Mouse (Mus musculus) lung, embryonic 15.5 days (tissue): ENCODE measurements around the gene Adra2c. TPM values are rescaled to one million over a fixed set of nuclear protein-coding genes. Genes with fewer than 3 reads are reported as not detected.

ENCODE experiments used
- ATAC-seq: fragments of 200-750 bp; cut with Nextera tagmentation; 2 replicates; pipeline ENCODE4 v1.8.0; 2017; ENCODE audit warnings: moderate number of reproducible peaks, borderline replicate concordance; ENCODE audit not compliant: low FRiP score, low TSS enrichment; ENCODE audit errors: extremely low read depth
- H3K27ac ChIP-seq: fragments of 300-500 bp; sonication (generic); 2 replicates; pipeline ENCODE4 v1.5.1; 2015; ENCODE audit warnings: moderate library complexity, mild to moderate bottlenecking, inconsistent platforms
- H3K27me3 ChIP-seq: fragments of 300-500 bp; sonication (generic); 2 replicates; pipeline ENCODE4 v1.6.1; 2015; ENCODE audit warnings: inconsistent platforms
- H3K36me3 ChIP-seq: fragments of 300-500 bp; sonication (generic); 2 replicates; pipeline ENCODE4 v1.6.1; 2015; ENCODE audit warnings: inconsistent platforms
- H3K4me1 ChIP-seq: fragments of 300-500 bp; sonication (generic); 2 replicates; pipeline ENCODE4 v1.6.1; 2015; ENCODE audit warnings: inconsistent platforms
- H3K4me2 ChIP-seq: fragments of 300-500 bp; sonication (generic); 2 replicates; pipeline ENCODE4 v1.6.1; 2015; ENCODE audit warnings: inconsistent platforms, mild to moderate bottlenecking, moderate library complexity
- H3K4me3 ChIP-seq: fragments of 300-500 bp; sonication (generic); 2 replicates; pipeline ENCODE4 v1.5.1; 2015; ENCODE audit warnings: mild to moderate bottlenecking, inconsistent platforms
- H3K9ac ChIP-seq: fragments of 300-500 bp; sonication (generic); 2 replicates; pipeline ENCODE4 v1.6.1; 2015; ENCODE audit warnings: inconsistent platforms
- H3K9me3 ChIP-seq: fragments of 300-500 bp; sonication (generic); 2 replicates; pipeline ENCODE4 v1.6.1; 2016; ENCODE audit warnings: inconsistent platforms
- WGBS: fragments of 180-500 bp; shearing (Covaris S2); methylation state at CpG from one replicate; pipeline ENCODE4 v1.1.7; 2015; 5-methylcytosine and 5-hydroxymethylcytosine counted together
- polyA plus RNA-seq: library from polyadenylated mRNA; unstranded; fragments of >200 nt; fragmentation: Nextera tagmentation; extraction: Ambion mirVana; gene quantifications from 2 replicates; pipeline ENCODE4 v1.2.1, GENCODE M21; 2015

Gene Adra2c
- polyA plus RNA-seq, 1 experiment from 2014 or later: not detected

GRCm38 (mm10) chr5:35311738-35312250 is 33.7 kb downstream of the Adra2c start:
- no peak overlapping the region for H3K27ac ChIP-seq
- WGBS: 80% methylated on average over 5 of the region's 5 CpGs
- H3K4me2 ChIP-seq: no peak overlapping the region
- H3K9me3 ChIP-seq: no peaks in the 10 kb centered on the region
- H3K4me1 ChIP-seq: peaks cover 8% of the 10 kb centered on the region
- H3K4me3 ChIP-seq: no peak overlapping the region
- H3K9ac ChIP-seq: no peak overlapping the region
- no peak for ATAC-seq
- H3K27me3 ChIP-seq: peaks cover 42% of the 10 kb centered on the region
- no peaks in the 10 kb centered on the region for H3K36me3 ChIP-seq

DNA sequence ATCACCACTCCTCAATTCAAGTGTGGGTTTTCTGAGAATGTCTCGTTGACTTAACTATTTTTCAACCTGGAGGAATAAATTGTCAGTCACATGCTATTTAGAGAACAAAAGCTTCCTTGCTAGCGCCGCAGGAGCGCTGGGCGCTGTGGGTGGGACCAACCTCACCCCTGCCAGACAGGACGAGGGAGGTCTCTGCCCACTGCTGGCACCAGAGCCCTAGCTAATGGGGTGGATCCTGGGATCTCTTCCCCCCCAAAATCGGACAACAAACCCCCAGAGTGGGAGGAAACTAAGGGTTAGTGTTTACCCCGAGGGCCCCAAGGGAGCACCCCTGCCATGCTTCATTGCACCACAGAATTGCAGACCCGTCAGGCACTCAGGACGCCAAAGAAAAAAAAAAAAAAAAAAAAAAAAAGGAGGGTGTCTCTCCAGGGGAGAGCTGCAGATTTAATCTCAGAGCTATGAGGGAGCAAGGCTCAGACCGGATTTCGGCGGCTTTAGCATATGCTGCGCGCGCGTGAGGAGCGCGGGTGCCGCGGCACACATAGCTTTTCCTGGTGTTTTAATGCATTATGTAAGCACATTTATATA is 35.2 kb downstream of the Adra2c start:
- no peak; the same call in 1 of the 2 replicates for ATAC-seq
- H3K9me3 ChIP-seq: no peaks in the 10 kb centered on the region
- no peaks in the 10 kb centered on the region for H3K36me3 ChIP-seq
- peaks cover 8% of the 10 kb centered on the region for H3K4me1 ChIP-seq
- H3K4me2 ChIP-seq: peak overlapping the region; percentile 53
- under 1% methylated on average over 21 of the region's 21 CpGs for WGBS
- peaks cover 42% of the 10 kb centered on the region for H3K27me3 ChIP-seq
- H3K4me3 ChIP-seq: peak overlapping the region; percentile 3; the same call in 1 of the 2 replicates
- no peak overlapping the region for H3K9ac ChIP-seq
- no peak overlapping the region for H3K27ac ChIP-seq

DNA sequence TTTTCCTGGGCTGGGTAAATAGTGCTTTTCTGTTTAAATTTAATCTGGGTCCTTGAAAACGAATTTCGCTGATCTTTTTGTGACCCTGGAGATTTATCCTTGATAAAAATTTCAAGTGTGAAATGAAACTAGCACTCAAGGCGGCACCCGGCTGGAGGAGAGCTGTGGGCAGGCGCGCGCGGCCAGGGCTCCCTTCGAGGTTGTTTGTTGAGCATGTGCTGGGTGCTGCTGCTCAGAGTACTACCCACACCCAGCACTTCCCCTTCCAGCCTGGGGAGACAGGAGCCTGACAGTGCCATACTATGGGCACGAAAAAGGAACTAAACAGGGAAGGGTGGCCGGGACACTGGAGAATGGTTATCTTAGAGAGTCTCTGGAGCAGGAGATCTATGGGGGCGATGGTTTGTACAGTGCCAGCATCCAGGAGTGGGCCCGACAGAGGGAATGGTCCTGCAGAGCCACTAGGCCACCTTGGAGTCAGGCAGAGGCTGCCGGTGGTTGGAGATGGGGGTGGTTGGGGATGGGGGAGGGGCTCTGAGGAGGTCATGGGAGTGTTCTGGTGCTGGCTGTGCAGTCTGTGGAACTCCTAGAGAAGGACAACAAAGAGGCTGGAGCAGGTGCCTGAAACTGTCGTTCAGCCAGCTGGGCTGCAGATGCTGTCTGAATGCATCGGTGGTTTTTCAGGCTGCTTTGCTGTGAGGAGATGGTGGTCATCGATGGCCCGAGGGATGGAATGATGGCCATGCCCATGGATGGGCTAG is 35.9 kb downstream of the Adra2c start:
- no peaks in the 10 kb centered on the region for H3K9me3 ChIP-seq
- peaks cover 42% of the 10 kb centered on the region for H3K27me3 ChIP-seq
- H3K4me3 ChIP-seq: peak overlapping the region; percentile 3; the same call in 1 of the 2 replicates
- 16% methylated on average over 18 of the region's 18 CpGs for whole genome bisulfite sequencing
- H3K36me3 ChIP-seq: no peaks in the 10 kb centered on the region
- H3K4me2 ChIP-seq: peak overlapping the region; percentile 53
- no peak overlapping the region for H3K27ac ChIP-seq
- H3K9ac ChIP-seq: no peak overlapping the region
- ATAC-seq: no peak
- H3K4me1 ChIP-seq: peaks cover 8% of the 10 kb centered on the region

DNA sequence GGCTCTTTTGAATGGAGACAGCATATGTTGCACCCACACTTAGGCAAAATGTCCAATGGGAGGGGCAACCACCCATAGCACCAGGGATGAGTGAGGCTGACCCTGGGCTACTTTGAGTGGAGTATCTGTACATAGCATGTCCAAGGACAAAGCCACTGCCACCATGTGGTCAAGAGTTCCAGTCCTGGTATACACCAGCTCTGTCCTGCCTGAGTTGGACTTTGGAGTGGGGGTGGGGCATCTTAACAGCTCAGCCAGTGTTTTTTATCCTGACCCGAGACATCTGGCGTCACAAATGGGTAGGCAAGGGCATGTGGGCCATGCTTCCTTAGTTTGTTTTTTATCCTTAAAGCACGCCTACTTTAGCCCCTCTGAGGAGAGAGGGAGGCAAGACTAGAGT is 36.5 kb downstream of the Adra2c start:
- no peaks in the 10 kb centered on the region for H3K36me3 ChIP-seq
- 14% methylated on average over 3 of the region's 3 CpGs for WGBS
- no peak for ATAC-seq
- H3K4me3 ChIP-seq: no peak overlapping the region
- no peak overlapping the region for H3K4me2 ChIP-seq
- no peaks in the 10 kb centered on the region for H3K9me3 ChIP-seq
- H3K27me3 ChIP-seq: peaks cover 42% of the 10 kb centered on the region
- H3K9ac ChIP-seq: no peak overlapping the region
- no peak overlapping the region for H3K27ac ChIP-seq
- H3K4me1 ChIP-seq: peaks cover 8% of the 10 kb centered on the region

GRCm38 (mm10) chr5:35315204-35315603 is 37.1 kb downstream of the Adra2c start:
- WGBS: 69% methylated on average over 3 of the region's 3 CpGs
- ATAC-seq: no peak
- Histone ChIP-seq H3K4me2 (no peak overlapping the region), H3K27me3 (peaks cover 42% of the 10 kb centered on the region), H3K9me3 (no peaks in the 10 kb centered on the region), H3K4me3 (no peak overlapping the region), H3K36me3 (no peaks in the 10 kb centered on the region), H3K27ac (no peak overlapping the region), H3K9ac (no peak overlapping the region), H3K4me1 (peaks cover 8% of the 10 kb centered on the region)

DNA sequence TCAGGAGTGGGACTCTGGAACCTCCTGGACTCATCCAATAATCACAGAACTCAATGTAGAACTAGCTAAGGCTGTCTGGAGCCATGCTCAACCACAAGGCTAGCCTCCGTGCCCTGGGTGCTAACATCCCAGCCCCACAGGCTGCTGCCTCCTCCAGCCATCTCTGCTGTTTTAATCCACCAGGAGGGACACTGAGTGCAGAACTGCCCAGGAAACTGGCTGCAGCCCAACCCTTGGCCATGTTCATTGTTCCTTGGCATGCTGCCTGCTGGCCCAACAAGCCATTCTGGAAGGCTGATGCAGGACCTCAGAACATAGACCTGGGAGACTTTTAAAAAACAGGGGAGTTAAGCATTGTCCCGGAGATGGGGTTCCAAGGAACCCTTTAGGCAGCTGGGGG is 42.5 kb downstream of the Adra2c start:
- Histone ChIP-seq H3K36me3 (no peaks in the 10 kb centered on the region), H3K9me3 (no peaks in the 10 kb centered on the region), H3K4me2 (no peak overlapping the region), H3K27me3 (peaks cover 2% of the 10 kb centered on the region; the same call in 1 of the 2 replicates), H3K4me1 (no peaks in the 10 kb centered on the region), H3K9ac (no peak overlapping the region), H3K4me3 (no peak overlapping the region), H3K27ac (no peak overlapping the region)
- ATAC-seq: no peak
- 61% methylated on average over 2 of the region's 2 CpGs for WGBS

GRCm38 (mm10) chr5:35330822-35331221 is 52.7 kb downstream of the Adra2c start:
- Histone ChIP-seq H3K4me1 (no peaks in the 10 kb centered on the region), H3K4me2 (no peak overlapping the region), H3K27me3 (no peaks in the 10 kb centered on the region), H3K9me3 (no peaks in the 10 kb centered on the region), H3K36me3 (no peaks in the 10 kb centered on the region), H3K27ac (no peak overlapping the region), H3K4me3 (no peak overlapping the region), H3K9ac (no peak overlapping the region)
- 72% methylated on average over 4 of the region's 4 CpGs for WGBS
- no peak for ATAC-seq

Other genes starting within 250 kb of the Adra2c start
- 0.56 and 1.8 TPM in 2 replicates for gene Hgfac, start 236.8 kb upstream of the Adra2c start, polyA plus RNA-seq
- 1.6 and 2.6 TPM in 2 replicates for gene Dok7, start 221.6 kb upstream of the Adra2c start, polyA plus RNA-seq
- 130 and 145 TPM in 2 replicates for gene Lrpap1, start 172.6 kb upstream of the Adra2c start, polyA plus RNA-seq
- gene Hmx1, start 110.8 kb downstream of the Adra2c start, polyA plus RNA-seq: 0.10 and 0.27 TPM in 2 replicates
- 5.8 and 8.7 TPM in 2 replicates for gene Cpz, start 247.4 kb downstream of the Adra2c start, polyA plus RNA-seq